Mouse (Mus musculus) olfactory bulb, adult 2 months (tissue): ENCODE measurements around the gene Cyp11a1. TPM values are rescaled to one million over a fixed set of nuclear protein-coding genes. Genes with fewer than 3 reads are reported as not detected.
A peak's percentile ranks its signal among the peaks of the same experiment; 100 is the strongest.

ENCODE experiments used
- H3K27ac ChIP-seq: fragments of 200-500 bp; 2 replicates; pipeline ENCODE4 v1.5.1; 2012; ENCODE audit warnings: low read depth, low read length; ENCODE audit not compliant: insufficient read depth
- H3K4me1 ChIP-seq: fragments of 200-500 bp; 2 replicates; pipeline ENCODE4 v1.6.1; 2012; ENCODE audit warnings: low read length; ENCODE audit not compliant: control insufficient read depth, insufficient read depth
- H3K4me3 ChIP-seq: fragments of 200-500 bp; 2 replicates; pipeline ENCODE4 v1.5.1; 2012; ENCODE audit warnings: mild to moderate bottlenecking, low read depth, low read length, moderate library complexity; ENCODE audit not compliant: insufficient read depth
- CTCF ChIP-seq: fragments of 200-500 bp; IDR thresholded peaks from 2 replicates; pipeline ENCODE4 v1.5.1; 2012; ENCODE audit warnings: low read depth, mild to moderate bottlenecking, low read length, moderate library complexity; ENCODE audit not compliant: insufficient read depth
- POLR2A ChIP-seq: fragments of 200-500 bp; IDR thresholded peaks from 2 replicates; pipeline ENCODE4 v1.6.1; 2012; ENCODE audit warnings: mild to moderate bottlenecking, low read depth, low read length, moderate library complexity; ENCODE audit not compliant: insufficient read depth
- WGBS: fragments of 180-500 bp; shearing (Covaris S2); methylation state at CpG from one replicate; pipeline ENCODE4 v1.1.7; 2018; 5-methylcytosine and 5-hydroxymethylcytosine counted together
- polyA plus RNA-seq: library from polyadenylated mRNA; stranded (reverse); fragments of >200 nt; gene quantifications from 2 replicates; pipeline ENCODE4 v1.2.4, GENCODE M21; 2012; ENCODE audit warnings: low replicate concordance; ENCODE audit not compliant: missing spikeins, insufficient read depth, insufficient read length

The Cyp11a1 gene
- polyA plus RNA-seq = not detected in 2 replicates

DNA sequence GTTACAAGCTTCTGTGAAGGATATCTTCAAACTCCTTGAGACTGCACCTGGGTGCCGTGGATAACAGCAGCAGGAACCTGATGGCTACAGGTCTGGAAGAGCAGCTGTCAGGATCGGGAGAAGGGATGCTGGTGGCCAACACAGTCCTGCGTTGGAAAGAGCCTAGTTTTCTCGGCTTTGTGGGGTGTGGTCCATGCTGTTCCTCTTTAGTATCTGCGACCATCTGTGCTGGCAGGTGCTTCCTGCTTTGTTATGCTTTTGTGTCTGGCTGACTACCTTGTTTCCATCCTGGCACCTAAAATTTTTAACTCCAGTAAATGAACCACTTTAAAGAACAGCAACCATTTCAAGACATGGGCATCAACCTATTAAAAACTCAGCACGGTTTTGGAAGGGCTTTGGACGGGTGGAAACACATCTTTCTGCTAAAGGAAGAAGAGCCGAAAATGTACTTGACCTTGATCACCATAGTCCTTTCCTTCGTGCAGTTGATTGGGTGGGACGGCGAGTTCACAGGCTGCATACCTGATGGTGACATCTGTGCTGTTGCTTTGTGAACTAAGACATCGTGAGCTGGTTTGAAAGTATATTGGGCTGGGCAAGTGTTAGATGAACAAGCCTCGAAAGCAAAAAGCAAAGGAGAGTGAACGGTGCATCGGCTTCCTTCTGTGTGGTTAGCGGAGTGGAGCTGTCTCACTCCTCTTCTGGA is at the start of gene Cyp11a1:
Cyp11a1 (plus strand) TSS at position 659 of the 709 bp plus-strand sequence.
- Histone ChIP-seq H3K27ac (no peak within 1 kb of the TSS), H3K4me1 (peaks cover 10% of the 10 kb centered on the region), H3K4me3 (no peak within 1 kb of the TSS)
- TF ChIP-seq CTCF (no peak), POLR2A (no peak)
- WGBS = 88% methylated on average over 16 of the region's 16 CpGs

GRCm38 (mm10) chr9:57956838-57957236 is 49.4 kb upstream of the Cyp11a1 start:
- Histone ChIP-seq H3K4me1 (peaks cover 25% of the 10 kb centered on the region), H3K27ac (peak overlapping the region; percentile 12; the same call in 1 of the 2 replicates), H3K4me3 (no peak overlapping the region)
- whole genome bisulfite sequencing = 74% methylated on average over 5 of the region's 5 CpGs
- no peak for TF ChIP-seq CTCF
- TF ChIP-seq POLR2A = no peak

DNA sequence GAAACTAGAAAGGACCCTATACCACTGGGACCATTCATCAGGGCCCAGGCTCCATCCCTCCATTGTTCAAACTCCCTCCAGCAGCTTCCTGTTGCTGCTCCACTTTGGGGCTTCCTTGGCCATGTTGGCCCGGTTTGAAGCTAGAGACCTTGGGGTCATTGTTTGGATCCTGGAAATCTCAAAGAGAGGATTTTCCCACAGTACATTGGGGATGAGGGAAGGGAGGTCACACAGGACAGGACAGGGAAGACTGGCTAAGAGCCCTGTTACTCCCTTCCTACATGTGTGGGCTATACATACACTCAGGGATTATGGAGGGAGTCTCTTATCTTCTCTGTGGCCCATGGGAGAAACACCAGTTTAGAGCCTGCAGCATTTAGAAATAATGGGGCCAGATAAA is 47.6 kb upstream of the Cyp11a1 start:
- H3K27ac ChIP-seq = no peak overlapping the region
- TF ChIP-seq CTCF (no peak), POLR2A (no peak)
- peaks cover 16% of the 10 kb centered on the region for H3K4me1 ChIP-seq
- H3K4me3 ChIP-seq = no peak overlapping the region
- 66% methylated on average over 1 of the region's 1 CpGs for WGBS

- Histone ChIP-seq H3K27ac (no peak overlapping the region), H3K4me1 (peaks cover 12% of the 10 kb centered on the region), H3K4me3 (no peak overlapping the region)
- 79% methylated on average over 10 of the region's 10 CpGs for WGBS
- TF ChIP-seq CTCF = no peak
- TF ChIP-seq POLR2A = no peak
Observed at GRCm38 (mm10) chr9:57959399-57959798, 46.8 kb upstream of the Cyp11a1 start.

- no peak overlapping the region for H3K27ac ChIP-seq
- no peak overlapping the region for H3K4me3 ChIP-seq
- peaks cover 6% of the 10 kb centered on the region; the same call in 1 of the 2 replicates for H3K4me1 ChIP-seq
- TF ChIP-seq CTCF (no peak), POLR2A (no peak)
- 89% methylated on average over 17 of the region's 17 CpGs for WGBS
Observed at GRCm38 (mm10) chr9:57959886-57960866, 46.0 kb upstream of the Cyp11a1 start.

- WGBS = 87% methylated on average over 15 of the region's 15 CpGs
- no peak for TF ChIP-seq CTCF
- no peak for TF ChIP-seq POLR2A
- Histone ChIP-seq H3K4me3 (no peak overlapping the region), H3K27ac (no peak overlapping the region), H3K4me1 (peaks cover 3% of the 10 kb centered on the region; the same call in 1 of the 2 replicates)
Observed at GRCm38 (mm10) chr9:57961226-57961625, 45.0 kb upstream of the Cyp11a1 start.

- no peak overlapping the region for H3K27ac ChIP-seq
- TF ChIP-seq POLR2A = no peak
- TF ChIP-seq CTCF = no peak
- peaks cover 4% of the 10 kb centered on the region for H3K4me1 ChIP-seq
- WGBS = 71% methylated on average over 17 of the region's 17 CpGs
- H3K4me3 ChIP-seq = no peak overlapping the region
Observed at GRCm38 (mm10) chr9:57961863-57962778, 44.1 kb upstream of the Cyp11a1 start.
